Mouse (Mus musculus): ENCODE data around the gene Gm3646. TPM values are rescaled to one million over a fixed set of nuclear protein-coding genes. Genes with fewer than 3 reads are reported as not detected.

The Gm3646 gene
- polyA plus RNA-seq, 1 experiment from 2014 or later, result not detected

DNA sequence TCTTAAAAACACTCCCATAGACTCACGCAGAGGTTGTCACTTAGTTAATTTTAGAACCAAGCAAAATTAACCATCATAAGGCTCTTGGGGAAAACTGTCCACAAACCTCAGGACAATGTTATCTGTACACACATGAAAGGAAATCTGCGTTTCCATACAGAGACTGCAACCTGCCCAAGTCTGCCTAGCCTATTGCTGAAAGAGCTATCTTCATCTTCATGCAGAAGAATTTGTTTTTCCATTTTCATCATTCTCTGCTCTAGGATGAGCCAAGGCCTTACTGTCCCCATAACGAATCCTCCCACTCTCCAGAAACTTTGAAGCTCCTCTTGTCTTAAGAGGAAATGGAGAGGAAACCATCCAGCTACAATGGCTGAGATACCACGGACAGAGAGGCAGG is 19.8 kb upstream of the Gm3646 start:
- 84% methylated on average over 4 of the region's 4 CpGs for WGBS
- H3K36me3 ChIP-seq, result no peaks in the 10 kb centered on the region
- no peak for ATAC-seq (ENCODE audit: low read depth)
- no peak overlapping the region for H3K4me3 ChIP-seq
- H3K9me3 ChIP-seq, result no peaks in the 10 kb centered on the region
- no peak overlapping the region for H3K4me2 ChIP-seq
- H3K27me3 ChIP-seq, result no peaks in the 10 kb centered on the region
- no peak overlapping the region for H3K9ac ChIP-seq
- H3K4me1 ChIP-seq (replicated peaks), result no peaks in the 10 kb centered on the region
- H3K27ac ChIP-seq (replicated peaks), result no peak overlapping the region

DNA sequence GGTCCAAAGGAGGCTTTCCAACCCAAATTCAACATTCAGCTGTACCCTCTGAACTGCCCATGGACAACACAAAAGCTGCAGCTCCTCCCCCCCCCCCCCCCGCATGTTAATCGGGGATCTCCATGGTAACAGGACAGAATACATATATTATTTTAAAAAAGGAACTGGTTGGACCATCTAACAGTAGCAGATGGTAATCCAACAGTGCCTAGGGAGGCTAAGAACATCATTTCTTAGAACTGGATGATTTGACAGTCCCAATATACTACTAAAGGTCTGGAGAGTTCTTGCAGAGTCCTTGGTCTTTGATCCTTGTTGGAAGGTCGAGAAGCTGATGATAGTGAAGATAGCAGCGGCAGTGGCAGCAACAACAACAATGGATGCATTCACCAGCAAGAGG is 19.1 kb upstream of the Gm3646 start:
- ATAC-seq (ENCODE audit: low read depth), result no peak
- Histone ChIP-seq H3K4me3 (no peak overlapping the region), H3K4me2 (no peak overlapping the region), H3K9me3 (no peaks in the 10 kb centered on the region), H3K9ac (no peak overlapping the region), H3K4me1 (replicated peaks) (no peaks in the 10 kb centered on the region), H3K27ac (replicated peaks) (no peak overlapping the region), H3K36me3 (no peaks in the 10 kb centered on the region), H3K27me3 (no peaks in the 10 kb centered on the region)
- WGBS, result 47% methylated on average over 4 of the region's 4 CpGs

DNA sequence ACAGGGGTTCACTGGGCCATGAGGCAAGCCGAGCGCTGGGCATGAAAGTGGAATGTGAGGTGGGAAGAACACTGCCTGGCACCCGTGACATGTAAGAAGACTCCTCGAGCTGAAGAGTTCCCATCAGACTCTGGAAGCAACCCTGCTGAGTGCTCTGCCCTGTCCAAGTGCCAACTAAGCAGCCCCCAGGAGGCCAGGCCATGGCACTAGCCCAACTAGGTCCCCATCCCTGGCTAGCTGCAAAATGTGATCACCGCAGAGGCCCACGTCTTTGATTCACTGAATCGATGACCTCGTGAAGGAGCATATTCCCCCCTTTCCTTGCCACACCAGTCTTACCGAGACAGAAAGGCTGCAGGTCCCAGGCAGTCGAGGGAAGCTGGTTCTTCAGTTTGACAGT is 14.5 kb upstream of the Gm3646 start:
- 87% methylated on average over 10 of the region's 10 CpGs for whole genome bisulfite sequencing
- Histone ChIP-seq H3K27ac (replicated peaks) (no peak overlapping the region), H3K27me3 (no peaks in the 10 kb centered on the region), H3K9ac (no peak overlapping the region), H3K36me3 (no peaks in the 10 kb centered on the region), H3K4me3 (no peak overlapping the region), H3K4me2 (no peak overlapping the region), H3K9me3 (no peaks in the 10 kb centered on the region), H3K4me1 (replicated peaks) (no peaks in the 10 kb centered on the region)
- no peak for ATAC-seq (ENCODE audit: low read depth)

DNA sequence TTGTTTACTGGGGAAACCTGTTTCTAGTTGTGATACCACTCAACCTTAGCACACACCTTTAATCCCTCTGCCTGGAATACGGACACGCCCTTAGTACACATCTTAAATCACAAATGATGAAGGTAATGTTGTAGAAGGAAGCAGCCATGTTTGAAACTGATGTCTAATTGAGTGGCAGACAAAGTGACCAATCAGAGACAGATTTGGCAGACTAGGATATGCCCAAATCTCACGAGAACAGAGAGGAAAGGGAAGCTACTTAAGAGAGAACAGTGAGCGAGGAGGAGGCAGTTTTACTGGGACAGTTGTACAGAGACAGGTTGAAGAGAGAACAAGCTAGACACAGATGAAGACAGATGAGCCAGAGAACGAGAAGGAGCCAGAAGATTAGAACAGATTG is 10.6 kb upstream of the Gm3646 start:
- Histone ChIP-seq H3K4me3 (no peak overlapping the region), H3K27me3 (no peaks in the 10 kb centered on the region), H3K9ac (no peak overlapping the region), H3K9me3 (no peaks in the 10 kb centered on the region), H3K4me2 (no peak overlapping the region), H3K36me3 (no peaks in the 10 kb centered on the region), H3K27ac (replicated peaks) (no peak overlapping the region), H3K4me1 (replicated peaks) (no peaks in the 10 kb centered on the region)
- no peak for ATAC-seq (ENCODE audit: low read depth)
- WGBS, result 85% methylated on average over 5 of the region's 5 CpGs

DNA sequence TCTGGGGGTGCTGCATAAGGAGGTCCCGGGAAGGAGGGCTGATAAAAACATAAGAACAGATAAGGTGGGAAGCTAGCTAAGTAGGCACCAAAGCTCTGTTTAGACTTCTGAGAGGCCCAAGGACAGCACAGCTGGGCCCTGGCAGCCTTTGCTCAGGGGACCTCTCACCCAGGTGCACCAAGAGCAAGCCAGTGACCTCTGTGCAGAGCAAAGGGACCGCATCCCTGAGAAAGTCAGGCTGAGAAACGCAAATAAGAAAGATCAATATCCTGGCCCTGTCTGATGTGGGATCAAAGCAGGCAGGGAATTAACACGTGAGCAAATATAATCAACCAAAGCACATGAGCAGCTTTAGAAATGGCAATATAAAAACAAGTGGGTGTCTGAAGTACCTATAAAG is 7.9 kb upstream of the Gm3646 start:
- H3K9me3 ChIP-seq, result no peaks in the 10 kb centered on the region
- no peak overlapping the region for H3K4me3 ChIP-seq
- H3K27ac ChIP-seq (replicated peaks), result no peak overlapping the region
- H3K9ac ChIP-seq, result no peak overlapping the region
- H3K36me3 ChIP-seq, result no peaks in the 10 kb centered on the region
- no peak overlapping the region for H3K4me2 ChIP-seq
- no peaks in the 10 kb centered on the region for H3K4me1 ChIP-seq (replicated peaks)
- no peaks in the 10 kb centered on the region for H3K27me3 ChIP-seq
- WGBS, result 82% methylated on average over 4 of the region's 4 CpGs
- ATAC-seq (ENCODE audit: low read depth), result no peak

DNA sequence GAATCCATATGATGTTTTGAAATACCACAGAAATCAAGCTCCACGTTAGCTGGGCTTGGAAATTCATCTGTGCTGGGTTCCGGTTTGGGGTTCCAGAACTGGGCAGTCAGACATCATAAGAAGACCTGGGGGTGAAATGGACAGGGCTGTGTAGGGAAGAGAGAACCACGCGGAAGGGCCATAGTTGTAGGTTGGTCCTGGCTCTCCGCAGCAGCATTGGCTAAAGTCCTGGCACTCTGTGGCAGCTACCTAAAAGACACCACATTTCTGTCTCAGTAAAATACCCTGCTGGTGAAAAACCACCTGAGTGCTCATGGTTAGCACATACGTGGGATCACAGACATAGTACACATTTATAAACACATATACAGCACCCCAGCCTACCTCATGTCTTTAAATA is 343 bp downstream of the Gm3646 start:
- H3K4me1 ChIP-seq (replicated peaks), result peaks cover 4% of the 10 kb centered on the region; the same call in 1 of the 2 replicates
- 94% methylated on average over 6 of the region's 6 CpGs for WGBS
- no peak overlapping the region for H3K4me3 ChIP-seq
- no peaks in the 10 kb centered on the region for H3K27me3 ChIP-seq
- H3K27ac ChIP-seq (replicated peaks), result no peak overlapping the region
- no peak overlapping the region for H3K9ac ChIP-seq
- ATAC-seq (ENCODE audit: low read depth), result no peak
- no peaks in the 10 kb centered on the region for H3K36me3 ChIP-seq
- H3K9me3 ChIP-seq, result no peaks in the 10 kb centered on the region
- no peak overlapping the region for H3K4me2 ChIP-seq

DNA sequence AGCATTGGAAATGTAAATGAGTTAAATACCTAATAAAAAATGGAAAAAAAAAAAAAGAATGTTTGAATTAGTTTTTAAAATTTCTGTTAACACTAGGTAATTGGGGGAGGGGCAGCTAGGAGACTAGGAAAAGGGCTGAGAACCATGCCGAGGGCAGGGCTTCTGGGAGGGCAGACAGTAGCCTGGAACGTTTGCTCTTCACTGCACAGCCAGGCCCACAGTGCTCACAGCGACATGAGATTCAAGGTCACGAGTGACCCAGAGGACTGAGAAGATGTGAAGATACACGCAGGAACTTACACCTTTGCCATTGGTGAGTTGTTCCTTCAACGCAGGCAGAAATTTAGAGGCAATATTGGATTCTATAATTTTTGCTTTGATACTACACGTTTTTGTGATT is 2.2 kb downstream of the Gm3646 start:
- no peaks in the 10 kb centered on the region for H3K9me3 ChIP-seq
- ATAC-seq (ENCODE audit: low read depth), result no peak
- no peaks in the 10 kb centered on the region for H3K36me3 ChIP-seq
- H3K9ac ChIP-seq, result no peak overlapping the region
- H3K4me2 ChIP-seq, result no peak overlapping the region
- H3K4me1 ChIP-seq (replicated peaks), result peaks cover 4% of the 10 kb centered on the region; the same call in 1 of the 2 replicates
- 85% methylated on average over 7 of the region's 7 CpGs for WGBS
- H3K27me3 ChIP-seq, result no peaks in the 10 kb centered on the region
- no peak overlapping the region for H3K4me3 ChIP-seq
- no peak overlapping the region for H3K27ac ChIP-seq (replicated peaks)

DNA sequence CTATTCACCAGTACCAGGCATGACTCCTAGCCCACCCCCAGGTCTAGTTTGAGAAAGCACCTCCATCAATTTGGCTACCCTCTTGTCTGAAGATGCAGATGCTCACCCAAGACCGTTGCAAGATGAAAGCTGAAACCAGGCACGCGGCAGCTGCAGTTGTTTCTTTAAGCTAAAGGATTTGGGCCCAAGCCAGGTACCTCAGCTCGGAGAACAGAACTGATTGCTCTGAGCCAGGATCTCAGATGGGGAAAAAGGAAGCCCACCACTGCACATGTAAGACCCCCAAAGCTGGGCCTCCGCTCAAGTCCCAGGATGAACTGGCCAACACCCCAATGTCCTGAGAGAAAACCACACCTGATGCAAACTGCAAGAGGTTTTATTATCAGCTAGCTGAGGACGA is 7.6 kb downstream of the Gm3646 start:
- peaks cover 9% of the 10 kb centered on the region; the same call in 1 of the 2 replicates for H3K9me3 ChIP-seq
- H3K9ac ChIP-seq, result no peak overlapping the region
- ATAC-seq (ENCODE audit: low read depth), result no peak
- no peaks in the 10 kb centered on the region for H3K27me3 ChIP-seq
- no peak overlapping the region for H3K27ac ChIP-seq (replicated peaks)
- no peaks in the 10 kb centered on the region for H3K36me3 ChIP-seq
- H3K4me1 ChIP-seq (replicated peaks), result no peaks in the 10 kb centered on the region
- no peak overlapping the region for H3K4me3 ChIP-seq
- no peak overlapping the region for H3K4me2 ChIP-seq
- WGBS, result 79% methylated on average over 6 of the region's 6 CpGs

DNA sequence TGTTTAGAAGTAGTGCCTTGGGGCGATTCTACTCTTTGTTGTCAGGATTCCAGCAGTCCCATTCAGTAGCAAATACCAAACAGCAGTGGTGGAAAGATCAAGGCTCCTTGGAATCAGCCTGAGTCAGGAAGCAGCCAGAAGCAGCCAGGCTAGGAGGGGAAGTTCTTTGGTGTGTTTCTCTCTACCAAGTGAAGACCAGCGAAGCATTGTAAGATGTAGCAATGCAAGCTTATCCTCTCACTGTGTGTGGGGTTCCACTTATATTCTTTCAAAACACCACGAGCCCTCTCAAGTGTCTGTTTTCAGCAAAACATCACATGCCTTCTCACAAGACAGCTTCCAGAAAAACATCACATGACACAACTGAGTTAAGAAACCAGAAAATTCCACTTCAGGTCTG is 8.4 kb downstream of the Gm3646 start:
- H3K27ac ChIP-seq (replicated peaks), result no peak overlapping the region
- no peak overlapping the region for H3K4me2 ChIP-seq
- no peaks in the 10 kb centered on the region for H3K27me3 ChIP-seq
- no peaks in the 10 kb centered on the region for H3K4me1 ChIP-seq (replicated peaks)
- no peak overlapping the region for H3K4me3 ChIP-seq
- 89% methylated on average over 3 of the region's 3 CpGs for WGBS
- ATAC-seq (ENCODE audit: low read depth), result no peak
- H3K36me3 ChIP-seq, result no peaks in the 10 kb centered on the region
- H3K9ac ChIP-seq, result no peak overlapping the region
- peaks cover 9% of the 10 kb centered on the region; the same call in 1 of the 2 replicates for H3K9me3 ChIP-seq

DNA sequence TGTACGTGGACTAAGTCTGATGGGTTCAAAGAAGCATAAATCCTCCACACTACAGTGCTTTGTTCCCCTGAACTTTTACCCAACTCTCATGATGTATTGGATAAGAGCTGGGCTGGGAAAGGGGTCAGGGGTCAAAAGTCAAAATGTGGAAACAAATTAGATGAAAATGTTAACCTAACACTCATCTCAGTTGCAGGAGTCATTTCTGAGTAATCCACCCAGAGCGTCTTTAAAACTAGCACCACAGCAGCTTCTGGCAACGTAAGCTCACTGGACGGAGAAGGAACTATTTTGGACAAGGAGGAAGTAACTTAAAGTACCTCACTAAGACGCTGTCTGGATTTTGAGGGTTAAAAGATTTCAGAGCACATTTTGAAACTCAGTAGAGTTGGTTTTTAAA is 20.5 kb downstream of the Gm3646 start:
- H3K4me3 ChIP-seq, result no peak overlapping the region
- no peak overlapping the region for H3K4me2 ChIP-seq
- H3K36me3 ChIP-seq, result no peaks in the 10 kb centered on the region
- no peak for ATAC-seq (ENCODE audit: low read depth)
- WGBS, result 79% methylated on average over 5 of the region's 5 CpGs
- 0 out of 2 replicates have a peak, but pooled peaks cover 3% of the 10 kb centered on the region for H3K9me3 ChIP-seq
- H3K9ac ChIP-seq, result no peak overlapping the region
- H3K4me1 ChIP-seq (replicated peaks), result no peaks in the 10 kb centered on the region
- no peak overlapping the region for H3K27ac ChIP-seq (replicated peaks)
- no peaks in the 10 kb centered on the region for H3K27me3 ChIP-seq

DNA sequence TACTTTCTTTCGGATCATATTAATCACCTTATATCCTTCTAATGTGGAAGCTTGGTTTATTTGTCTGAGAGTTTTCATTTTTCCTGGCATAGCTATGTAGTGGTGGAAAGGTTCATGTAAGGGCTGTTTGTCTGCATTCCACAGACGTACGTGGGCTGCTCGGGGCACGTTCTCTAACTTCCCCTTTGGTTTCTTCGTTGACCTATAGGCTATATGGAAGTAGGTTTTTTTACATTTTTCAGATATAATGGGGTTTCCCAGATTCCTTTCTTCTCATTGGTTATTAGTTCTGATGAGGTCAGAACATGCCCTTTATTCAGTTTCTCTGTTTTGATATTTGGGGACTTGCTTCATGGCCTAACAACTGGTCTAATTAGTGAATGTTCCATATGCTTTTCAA is 23.3 kb downstream of the Gm3646 start:
- no peaks in the 10 kb centered on the region for H3K4me1 ChIP-seq (replicated peaks)
- H3K27me3 ChIP-seq, result no peaks in the 10 kb centered on the region
- no peak for ATAC-seq (ENCODE audit: low read depth)
- no peak overlapping the region for H3K4me3 ChIP-seq
- H3K9me3 ChIP-seq, result no peaks in the 10 kb centered on the region
- WGBS, result 89% methylated on average over 6 of the region's 6 CpGs
- no peaks in the 10 kb centered on the region for H3K36me3 ChIP-seq
- H3K27ac ChIP-seq (replicated peaks), result no peak overlapping the region
- no peak overlapping the region for H3K4me2 ChIP-seq
- H3K9ac ChIP-seq, result no peak overlapping the region

DNA sequence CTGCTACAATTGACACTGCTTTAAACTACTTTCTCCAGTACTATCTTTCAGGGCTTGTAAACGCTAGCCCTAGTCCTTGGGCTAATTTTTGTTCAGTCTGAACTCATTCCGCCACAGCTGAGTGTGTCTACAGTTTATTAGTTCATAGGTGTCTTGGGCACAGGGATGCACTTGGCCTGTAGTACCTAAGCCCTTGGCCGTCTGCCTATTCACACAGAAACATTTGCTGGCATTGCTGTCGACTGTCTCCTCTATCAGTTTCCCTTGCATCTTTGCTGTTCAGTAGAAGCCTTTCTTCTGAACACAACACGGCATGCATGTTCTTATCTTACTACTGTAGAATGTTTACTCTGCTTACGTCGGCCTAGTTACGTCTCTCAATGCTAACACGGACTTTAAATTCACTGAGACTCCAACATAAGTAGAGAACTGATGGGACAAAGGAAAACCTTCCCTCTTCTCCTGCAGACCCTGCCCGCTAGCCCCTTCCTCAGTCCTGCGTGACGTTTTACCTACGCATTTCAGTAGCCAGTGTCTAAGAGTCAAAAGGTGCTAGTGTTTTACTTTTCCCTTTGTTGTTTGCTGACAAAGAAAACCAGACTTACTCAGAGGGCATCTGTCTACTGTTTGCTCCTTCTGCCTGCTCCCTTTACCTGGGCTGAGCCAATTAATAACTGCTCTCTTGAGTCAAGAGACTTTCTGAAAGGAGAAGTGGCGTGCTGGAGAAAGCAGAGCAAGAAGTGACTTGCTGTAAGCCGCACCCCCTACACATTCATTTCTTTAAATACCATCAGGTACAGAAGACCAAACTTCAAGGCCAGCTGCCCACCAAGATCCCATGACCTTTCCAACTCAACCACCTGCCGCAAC is 25.8 kb downstream of the Gm3646 start:
- 91% methylated on average over 16 of the region's 16 CpGs for WGBS
- no peak overlapping the region for H3K9ac ChIP-seq
- no peak for ATAC-seq (ENCODE audit: low read depth)
- no peak overlapping the region for H3K4me2 ChIP-seq
- no peak overlapping the region for H3K27ac ChIP-seq (replicated peaks)
- H3K4me3 ChIP-seq, result no peak overlapping the region
- H3K4me1 ChIP-seq (replicated peaks), result 0 out of 2 replicates have a peak, but pooled peaks cover 4% of the 10 kb centered on the region
- H3K36me3 ChIP-seq, result no peaks in the 10 kb centered on the region
- no peaks in the 10 kb centered on the region for H3K9me3 ChIP-seq
- no peaks in the 10 kb centered on the region for H3K27me3 ChIP-seq

All from neural tube, embryonic 13.5 days (tissue).